ENCODE assay signal across 18 mouse cellular contexts in the genomic region with DNA sequence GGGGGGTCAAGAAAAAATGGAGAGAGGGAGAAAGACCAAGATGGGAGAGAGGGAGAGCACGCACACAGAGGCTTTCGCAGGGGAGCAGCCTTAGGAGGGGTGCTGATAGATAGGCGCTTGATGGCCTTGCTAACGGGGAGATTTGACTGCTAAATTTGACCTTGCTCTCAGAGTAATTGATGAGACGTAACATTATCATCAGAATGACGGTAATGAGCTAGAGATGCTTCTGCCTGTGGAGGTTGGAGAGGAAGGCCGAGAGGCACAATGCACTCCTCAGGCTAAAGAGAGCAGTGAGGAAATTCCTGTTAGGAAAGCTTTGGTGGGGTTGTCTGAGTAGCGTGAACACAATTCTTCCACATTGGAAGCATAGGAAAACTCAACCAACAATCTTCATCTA.
DNase-seq lines count a peak whose midpoint lies in the region; ATAC-seq and TF ChIP-seq lines count a peak whose summit lies in the region.
"Had no signal": no experiment of that assay in that cellular context is flagged by ENCODE, and none has a peak within 500 bp of the region (broad histone marks: within the 10 kb centered on the region; RNA-seq: fewer than 3 reads in every experiment).

No protein-coding gene starts in this region.

- TF ChIP-seq POLR2A in thymus, adult 2 months (IDR thresholded peaks at IDR 0.05; ENCODE audit: control insufficient read depth, extremely low read depth, insufficient read depth, low read length, poor library complexity), result no peak

- H3K9ac ChIP-seq in intestine, embryonic 15.5 days, result no peak overlapping the region
- no peak overlapping the region for H3K9ac ChIP-seq in intestine, postnatal 0 days (ENCODE audit: low read depth, low read length)
- H3K9ac ChIP-seq in ES-E14 (ENCODE audit: insufficient read depth, low read depth, low read length, poor library complexity, severe bottlenecking), result no peak overlapping the region
- H3K9ac ChIP-seq in intestine, embryonic 16.5 days (ENCODE audit: low read depth, low read length), result no peak overlapping the region
- H3K9ac ChIP-seq: limb, embryonic 15.5 days; midbrain, embryonic 12.5 days had no signal

- TF ChIP-seq CTCF in intestine, postnatal 0 days (IDR thresholded peaks at IDR 0.05; ENCODE audit: low read depth), result no peak
- TF ChIP-seq CTCF in thymus, adult 2 months (IDR thresholded peaks at IDR 0.05; ENCODE audit: borderline replicate concordance, control insufficient read depth, extremely low read depth, insufficient read depth, low read length, poor library complexity), result no peak

- H3K36me3 ChIP-seq in intestine, embryonic 15.5 days, result no peaks in the 10 kb centered on the region
- H3K36me3 ChIP-seq in intestine, postnatal 0 days (ENCODE audit: control insufficient read depth, insufficient read depth), result no peaks in the 10 kb centered on the region
- H3K36me3 ChIP-seq in ES-E14 (ENCODE audit: control insufficient read depth, insufficient read depth, low read length, poor library complexity, severe bottlenecking), result no peaks in the 10 kb centered on the region
- H3K36me3 ChIP-seq in intestine, embryonic 16.5 days (ENCODE audit: control insufficient read depth, insufficient read depth, low read length), result no peaks in the 10 kb centered on the region
- H3K36me3 ChIP-seq in thymus, adult 2 months (ENCODE audit: control insufficient read depth, insufficient read depth, low read length), result no peaks in the 10 kb centered on the region
- H3K36me3 ChIP-seq: heart, embryonic 10.5 days; limb, embryonic 15.5 days; midbrain, embryonic 12.5 days had no signal

- no peaks in the 10 kb centered on the region for H3K4me1 ChIP-seq in intestine, embryonic 15.5 days (replicated peaks)
- H3K4me1 ChIP-seq in intestine, postnatal 0 days (replicated peaks; ENCODE audit: control insufficient read depth, insufficient read depth, low read length), result no peaks in the 10 kb centered on the region
- H3K4me1 ChIP-seq in ES-E14 (ENCODE audit: control insufficient read depth in 2 of 2, insufficient read depth in 2 of 2, low read length in 2 of 2, poor library complexity in 1 of 2), result peaks cover 0 to 1% of the 10 kb centered on the region in 2 experiments; a peak in 1 of 4 replicates
- H3K4me1 ChIP-seq in intestine, embryonic 16.5 days (ENCODE audit: control insufficient read depth, insufficient read depth, low read length), result peaks cover 7% of the 10 kb centered on the region
- no peaks in the 10 kb centered on the region for H3K4me1 ChIP-seq in thymus, adult 2 months (replicated peaks; ENCODE audit: control insufficient read depth, insufficient read depth, low read length)
- H3K4me1 ChIP-seq: heart, embryonic 10.5 days; limb, embryonic 15.5 days had no signal

- ATAC-seq in intestine, embryonic 15.5 days, result no peak
- ATAC-seq in intestine, postnatal 0 days, result no peak
- ATAC-seq in intestine, embryonic 16.5 days, result no peak

- H3K4me2 ChIP-seq in intestine, embryonic 15.5 days (replicated peaks), result peak overlapping the region; percentile 11; the same call in 1 of the 2 replicates
- H3K4me2 ChIP-seq in intestine, postnatal 0 days (replicated peaks; ENCODE audit: low read depth), result no peak overlapping the region
- H3K4me2 ChIP-seq in intestine, embryonic 16.5 days (ENCODE audit: low read depth, low read length), result no peak overlapping the region
- H3K4me2 ChIP-seq: limb, embryonic 15.5 days; midbrain, embryonic 12.5 days had no signal

- peak; percentile 57 for DNase-seq in ES-CJ7 (ENCODE audit: low read depth, low spot score)
- DNase-seq in ES-E14 (ENCODE audit: low read depth, low spot score), result peak; percentile 17
- no peak for DNase-seq in thymus, adult 2 months
- DNase-seq in left cerebral cortex, adult 18-20 months (ENCODE audit: low spot score in 2 of 2), result no peak
- no peak for DNase-seq in MN1 (ENCODE audit: low spot score)
- DNase-seq: adrenal gland, postnatal 25 days; cerebellum, postnatal 25 days; gastrocnemius, postnatal 14 days; heart, postnatal 36 days; lung, adult 2 months; right cerebral cortex, postnatal 25 days had no signal

- H3K27ac ChIP-seq in intestine, embryonic 15.5 days, result 0 out of 2 replicates have a peak overlapping the region, but pooled peaks have one; percentile 17
- H3K27ac ChIP-seq in intestine, postnatal 0 days (ENCODE audit: low read depth, low read length), result no peak overlapping the region
- no peak overlapping the region for H3K27ac ChIP-seq in ES-E14 (ENCODE audit: insufficient read depth, low read depth, low read length, poor library complexity, severe bottlenecking)
- 0 out of 2 replicates have a peak overlapping the region, but pooled peaks have one; percentile 14 for H3K27ac ChIP-seq in intestine, embryonic 16.5 days (ENCODE audit: low read length)
- H3K27ac ChIP-seq in thymus, adult 2 months (ENCODE audit: control insufficient read depth, insufficient read depth, low read length), result no peak overlapping the region
- H3K27ac ChIP-seq: heart, embryonic 10.5 days; limb, embryonic 15.5 days; midbrain, embryonic 12.5 days had no signal

- 38% methylated on average over 8 of the region's 8 CpGs for WGBS in intestine, embryonic 15.5 days
- WGBS in intestine, postnatal 0 days, result 48% methylated on average over 8 of the region's 8 CpGs
- 33% methylated on average over 8 of the region's 8 CpGs for WGBS in intestine, embryonic 16.5 days
- WGBS in thymus, adult 2 months, result 96% methylated on average over 8 of the region's 8 CpGs

- H3K27me3 ChIP-seq in intestine, embryonic 15.5 days (replicated peaks), result no peaks in the 10 kb centered on the region
- no peaks in the 10 kb centered on the region for H3K27me3 ChIP-seq in intestine, postnatal 0 days (replicated peaks; ENCODE audit: control insufficient read depth, insufficient read depth, low read length)
- no peaks in the 10 kb centered on the region for H3K27me3 ChIP-seq in intestine, embryonic 16.5 days (replicated peaks; ENCODE audit: control insufficient read depth, insufficient read depth, low read length)
- no peaks in the 10 kb centered on the region for H3K27me3 ChIP-seq in thymus, adult 2 months (ENCODE audit: control insufficient read depth, insufficient read depth, low read length)
- H3K27me3 ChIP-seq: CH12.LX; limb, embryonic 15.5 days; midbrain, embryonic 12.5 days had no signal

- in situ Hi-C loops in ES-E14 (cut with MboI; ENCODE audit: low sequenced_read_pairs in 2 of 2, unreplicated experiment in 2 of 2), result no loop called here

- no peak overlapping the region for H3K4me3 ChIP-seq in intestine, embryonic 15.5 days (replicated peaks)
- no peak overlapping the region for H3K4me3 ChIP-seq in intestine, postnatal 0 days (ENCODE audit: low read depth, low read length)
- no peak overlapping the region for H3K4me3 ChIP-seq in ES-E14 (ENCODE audit: insufficient read depth in 1 of 2, low read depth in 1 of 2, low read length in 2 of 2, poor library complexity in 1 of 2, severe bottlenecking in 1 of 2)
- no peak overlapping the region for H3K4me3 ChIP-seq in intestine, embryonic 16.5 days (ENCODE audit: low read length)
- no peak overlapping the region for H3K4me3 ChIP-seq in thymus, adult 2 months (ENCODE audit: control insufficient read depth, insufficient read depth, low read length)
- H3K4me3 ChIP-seq: heart, embryonic 10.5 days; limb, embryonic 15.5 days; midbrain, embryonic 12.5 days had no signal

- H3K9me3 ChIP-seq in intestine, embryonic 15.5 days, result no peaks in the 10 kb centered on the region
- H3K9me3 ChIP-seq in intestine, postnatal 0 days (ENCODE audit: control insufficient read depth), result no peaks in the 10 kb centered on the region
- H3K9me3 ChIP-seq in ES-E14 (ENCODE audit: control insufficient read depth, insufficient read depth, low read depth, low read length), result no peaks in the 10 kb centered on the region
- no peaks in the 10 kb centered on the region for H3K9me3 ChIP-seq in intestine, embryonic 16.5 days (ENCODE audit: control insufficient read depth, low read length)
- H3K9me3 ChIP-seq: heart, embryonic 10.5 days; limb, embryonic 15.5 days; midbrain, embryonic 12.5 days had no signal

TF ChIP-seq in ES-E14, 5 proteins besides CTCF, POLR2A, EP300 and RAD21:
- TF ChIP-seq CHD2 (IDR thresholded peaks at IDR 0.05; ENCODE audit: low read depth, low read length), result no peak
- no peak for TF ChIP-seq ZNF384 (IDR thresholded peaks at IDR 0.05; ENCODE audit: low read depth, low read length)
- no peak for TF ChIP-seq MAFK (IDR thresholded peaks at IDR 0.05; ENCODE audit: insufficient read depth, low read depth, low read length)

Comparison
In these comparisons a context has a peak if more than half of its experiments do, and no peak if none do; other contexts are left out.
1. H3K27ac ChIP-seq: peak in intestine, embryonic 15.5 days (single experiment) and intestine, embryonic 16.5 days (single experiment); none in intestine, postnatal 0 days (single experiment), ES-E14 (single experiment) and thymus, adult 2 months (single experiment).
2. DNase-seq: peak in ES-CJ7 (single experiment) and ES-E14 (single experiment); none in thymus, adult 2 months (single experiment), left cerebral cortex, adult 18-20 months (0 of 2) and MN1 (single experiment).